Mouse (Mus musculus): ENCODE data around the gene Ccdc42. TPM values are rescaled to one million over a fixed set of nuclear protein-coding genes. Genes with fewer than 3 reads are reported as not detected.

The Ccdc42 gene
- polyA plus RNA-seq (2015; fragmentation: Nextera tagmentation; extraction: Ambion mirVana), result 3.3 and 3.5 TPM in 2 replicates

DNA sequence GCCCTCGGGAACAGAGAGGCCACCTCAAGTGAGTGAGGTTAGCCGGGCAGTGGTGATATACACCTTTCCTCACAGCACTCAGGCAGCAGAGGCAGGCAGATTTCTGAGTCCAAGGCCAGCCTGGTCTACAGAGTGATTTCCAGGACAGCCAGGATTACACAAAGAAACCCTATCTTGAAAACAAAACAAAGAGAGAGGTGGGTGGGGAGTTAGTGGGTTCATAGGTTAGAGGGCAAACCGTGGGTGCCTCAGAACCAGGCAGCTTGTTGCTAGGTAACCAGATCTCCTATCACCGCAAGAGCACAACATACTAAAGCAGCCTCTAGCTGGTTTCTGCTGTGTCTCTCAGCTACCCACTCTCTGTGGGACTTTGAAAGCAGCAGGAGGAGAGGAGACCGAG is at the start of gene Ccdc42:
Gene Ccdc42 (plus strand): TSS at position 301 of the 400 bp plus-strand sequence.
- Histone ChIP-seq H3K4me1 (ENCODE audit: insufficient read depth, low read length) (peaks cover 23% of the 10 kb centered on the region), H3K27ac (ENCODE audit: low read length) (no peak within 1 kb of the TSS), H3K4me2 (replicated peaks; ENCODE audit: low read depth, low read length) (no peak within 1 kb of the TSS), H3K4me3 (ENCODE audit: low read length) (no peak within 1 kb of the TSS), H3K9ac (replicated peaks; ENCODE audit: low read length) (no peak within 1 kb of the TSS), H3K36me3 (ENCODE audit: insufficient read depth, low read length) (no peaks in the 10 kb centered on the region), H3K27me3 (ENCODE audit: insufficient read depth, low read length) (no peaks in the 10 kb centered on the region), H3K9me3 (ENCODE audit: low read length) (no peaks in the 10 kb centered on the region)
- WGBS, result 62% methylated on average over 5 of the region's 5 CpGs
- ATAC-seq (ENCODE audit: low FRiP score, low TSS enrichment), result no peak

DNA sequence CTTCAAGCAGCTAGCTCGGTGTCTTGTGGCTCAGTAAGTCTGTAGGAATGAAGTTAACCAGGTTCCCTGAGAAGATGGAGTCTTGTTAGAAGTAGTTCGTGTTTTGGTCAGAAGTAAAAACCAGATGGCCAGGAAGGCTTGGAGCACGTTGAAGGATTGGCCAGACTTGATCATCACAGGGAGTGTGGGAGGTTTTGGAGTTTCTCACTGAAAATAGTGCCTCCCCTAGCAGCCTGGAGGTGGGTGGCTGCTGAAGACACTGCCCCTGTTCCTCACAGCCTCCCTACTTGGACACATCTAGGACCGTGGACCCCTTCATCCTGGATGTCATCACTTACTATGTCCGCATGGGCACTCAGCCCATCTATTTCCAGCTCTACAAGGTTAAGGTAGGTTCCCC is 47.2 kb upstream of the Ccdc42 start:
- H3K9ac ChIP-seq (replicated peaks; ENCODE audit: low read length), result no peak overlapping the region
- no peak overlapping the region for H3K27ac ChIP-seq (ENCODE audit: low read length)
- WGBS, result 69% methylated on average over 5 of the region's 5 CpGs
- no peak for ATAC-seq (ENCODE audit: low FRiP score, low TSS enrichment)
- H3K9me3 ChIP-seq (ENCODE audit: low read length), result no peaks in the 10 kb centered on the region
- no peaks in the 10 kb centered on the region; the same call in 1 of the 2 replicates for H3K4me1 ChIP-seq (ENCODE audit: insufficient read depth, low read length)
- no peaks in the 10 kb centered on the region; the same call in 1 of the 2 replicates for H3K27me3 ChIP-seq (ENCODE audit: insufficient read depth, low read length)
- H3K4me3 ChIP-seq (ENCODE audit: low read length), result no peak overlapping the region
- H3K4me2 ChIP-seq (replicated peaks; ENCODE audit: low read depth, low read length), result no peak overlapping the region
- H3K36me3 ChIP-seq (ENCODE audit: insufficient read depth, low read length), result no peaks in the 10 kb centered on the region

DNA sequence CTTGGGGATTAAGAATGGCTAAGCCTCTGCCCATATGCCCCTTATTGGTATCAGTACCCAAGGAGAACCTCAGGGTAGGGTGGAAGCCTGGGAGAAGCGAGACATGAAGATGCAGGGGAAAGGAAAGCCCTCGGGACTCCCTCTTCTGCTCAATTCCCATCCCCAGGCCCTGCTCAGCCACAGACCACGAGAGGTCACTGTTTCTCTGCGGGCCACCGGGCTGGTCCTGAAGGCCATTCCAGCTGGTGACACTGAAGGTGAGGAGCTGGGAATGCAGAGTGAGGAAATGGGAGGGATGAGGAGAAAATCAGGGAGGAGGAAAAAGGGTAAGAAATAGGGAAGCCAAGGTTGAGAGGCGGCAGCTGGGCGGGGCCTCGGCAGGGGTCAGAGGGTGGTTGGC is 42.3 kb upstream of the Ccdc42 start:
- WGBS, result 6% methylated on average over 8 of the region's 8 CpGs
- 0 out of 2 replicates have a peak, but pooled peaks have one; percentile 42 for ATAC-seq (ENCODE audit: low FRiP score, low TSS enrichment)
- Histone ChIP-seq H3K9ac (replicated peaks; ENCODE audit: low read length) (no peak overlapping the region), H3K4me3 (ENCODE audit: low read length) (no peak overlapping the region), H3K27ac (ENCODE audit: low read length) (no peak overlapping the region), H3K36me3 (ENCODE audit: insufficient read depth, low read length) (no peaks in the 10 kb centered on the region), H3K9me3 (ENCODE audit: low read length) (no peaks in the 10 kb centered on the region), H3K27me3 (ENCODE audit: insufficient read depth, low read length) (no peaks in the 10 kb centered on the region; the same call in 1 of the 2 replicates), H3K4me2 (replicated peaks; ENCODE audit: low read depth, low read length) (no peak overlapping the region), H3K4me1 (ENCODE audit: insufficient read depth, low read length) (peaks cover 4% of the 10 kb centered on the region; the same call in 1 of the 2 replicates)

DNA sequence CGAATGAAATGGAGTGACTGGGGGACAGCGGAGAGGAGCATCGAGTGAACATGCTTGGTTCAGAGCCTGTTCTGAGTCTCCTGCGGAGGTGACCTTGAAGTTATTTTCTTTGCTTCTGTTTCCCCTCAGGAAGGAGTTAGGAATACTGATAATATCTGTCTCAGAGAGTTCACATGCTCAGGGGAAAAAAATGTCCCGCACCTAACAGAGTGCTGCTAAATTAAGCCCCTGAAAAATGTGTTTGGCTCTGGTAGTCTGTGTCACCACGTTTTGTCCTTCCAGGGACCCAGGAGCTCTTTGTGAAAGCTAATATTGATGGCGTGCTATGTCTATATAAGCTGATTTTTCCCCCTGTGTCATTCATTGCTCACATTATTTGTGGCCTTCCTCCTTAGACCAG is 41.6 kb upstream of the Ccdc42 start:
- no peak overlapping the region for H3K4me3 ChIP-seq (ENCODE audit: low read length)
- H3K9me3 ChIP-seq (ENCODE audit: low read length), result no peaks in the 10 kb centered on the region
- H3K4me1 ChIP-seq (ENCODE audit: insufficient read depth, low read length), result peaks cover 4% of the 10 kb centered on the region; the same call in 1 of the 2 replicates
- no peak overlapping the region for H3K9ac ChIP-seq (replicated peaks; ENCODE audit: low read length)
- ATAC-seq (ENCODE audit: low FRiP score, low TSS enrichment), result no peak
- no peaks in the 10 kb centered on the region for H3K36me3 ChIP-seq (ENCODE audit: insufficient read depth, low read length)
- WGBS, result 51% methylated on average over 7 of the region's 7 CpGs
- H3K27me3 ChIP-seq (ENCODE audit: insufficient read depth, low read length), result no peaks in the 10 kb centered on the region; the same call in 1 of the 2 replicates
- H3K4me2 ChIP-seq (replicated peaks; ENCODE audit: low read depth, low read length), result no peak overlapping the region
- no peak overlapping the region for H3K27ac ChIP-seq (ENCODE audit: low read length)

DNA sequence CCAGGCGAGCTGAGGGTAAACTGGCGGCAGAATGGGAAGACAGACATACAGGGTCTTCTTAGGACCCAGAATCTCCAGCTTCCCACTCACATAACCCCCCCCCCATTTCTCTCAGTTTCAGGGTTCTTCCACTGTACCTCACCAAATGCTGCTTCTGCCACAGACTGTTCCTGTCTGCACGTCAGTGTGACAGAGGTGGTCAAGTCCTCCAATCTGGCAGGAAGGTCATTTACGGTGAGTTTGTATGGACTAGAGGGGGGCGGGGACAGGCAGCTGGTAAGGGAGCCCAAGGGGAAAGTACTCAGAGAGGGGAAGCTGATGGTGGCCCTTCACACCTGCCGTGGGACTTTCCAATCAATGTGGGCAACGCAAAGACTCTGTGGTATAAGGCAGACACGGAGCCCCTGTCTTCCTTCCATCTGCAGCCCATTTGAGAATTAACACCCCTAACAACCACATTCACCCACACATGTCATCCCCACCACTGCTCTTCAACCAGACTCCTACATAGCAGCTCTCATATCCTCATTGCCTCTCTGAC is 41.1 kb upstream of the Ccdc42 start:
- Histone ChIP-seq H3K9me3 (ENCODE audit: low read length) (no peaks in the 10 kb centered on the region), H3K36me3 (ENCODE audit: insufficient read depth, low read length) (no peaks in the 10 kb centered on the region), H3K27ac (ENCODE audit: low read length) (no peak overlapping the region), H3K4me2 (replicated peaks; ENCODE audit: low read depth, low read length) (no peak overlapping the region), H3K4me1 (ENCODE audit: insufficient read depth, low read length) (peaks cover 4% of the 10 kb centered on the region; the same call in 1 of the 2 replicates), H3K9ac (replicated peaks; ENCODE audit: low read length) (no peak overlapping the region), H3K27me3 (ENCODE audit: insufficient read depth, low read length) (no peaks in the 10 kb centered on the region; the same call in 1 of the 2 replicates), H3K4me3 (ENCODE audit: low read length) (no peak overlapping the region)
- 76% methylated on average over 8 of the region's 8 CpGs for WGBS
- no peak for ATAC-seq (ENCODE audit: low FRiP score, low TSS enrichment)

DNA sequence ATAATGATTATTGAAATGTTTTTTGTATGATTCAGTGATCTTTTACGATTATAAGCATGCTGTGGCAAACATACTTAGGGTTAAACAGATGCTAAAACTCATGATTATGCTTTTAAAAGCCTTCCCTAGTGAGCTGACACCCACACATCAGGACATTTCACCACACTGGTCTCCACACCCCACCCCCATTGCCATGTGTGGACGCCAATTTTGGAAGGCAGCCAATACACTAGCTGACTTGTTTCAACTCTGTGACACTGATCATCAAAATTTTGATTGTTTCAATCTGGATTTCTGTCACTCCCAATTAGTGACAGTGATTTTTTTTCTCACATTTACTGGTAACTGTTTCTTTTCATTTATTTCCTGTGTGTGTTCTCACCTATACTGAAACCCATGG is 39.3 kb upstream of the Ccdc42 start:
- Histone ChIP-seq H3K27ac (ENCODE audit: low read length) (no peak overlapping the region), H3K9ac (replicated peaks; ENCODE audit: low read length) (no peak overlapping the region), H3K4me1 (ENCODE audit: insufficient read depth, low read length) (peaks cover 4% of the 10 kb centered on the region; the same call in 1 of the 2 replicates), H3K4me3 (ENCODE audit: low read length) (no peak overlapping the region), H3K36me3 (ENCODE audit: insufficient read depth, low read length) (no peaks in the 10 kb centered on the region), H3K4me2 (replicated peaks; ENCODE audit: low read depth, low read length) (no peak overlapping the region), H3K27me3 (ENCODE audit: insufficient read depth, low read length) (no peaks in the 10 kb centered on the region; the same call in 1 of the 2 replicates), H3K9me3 (ENCODE audit: low read length) (no peaks in the 10 kb centered on the region)
- ATAC-seq (ENCODE audit: low FRiP score, low TSS enrichment), result no peak
- WGBS, result 49% methylated on average over 2 of the region's 2 CpGs

DNA sequence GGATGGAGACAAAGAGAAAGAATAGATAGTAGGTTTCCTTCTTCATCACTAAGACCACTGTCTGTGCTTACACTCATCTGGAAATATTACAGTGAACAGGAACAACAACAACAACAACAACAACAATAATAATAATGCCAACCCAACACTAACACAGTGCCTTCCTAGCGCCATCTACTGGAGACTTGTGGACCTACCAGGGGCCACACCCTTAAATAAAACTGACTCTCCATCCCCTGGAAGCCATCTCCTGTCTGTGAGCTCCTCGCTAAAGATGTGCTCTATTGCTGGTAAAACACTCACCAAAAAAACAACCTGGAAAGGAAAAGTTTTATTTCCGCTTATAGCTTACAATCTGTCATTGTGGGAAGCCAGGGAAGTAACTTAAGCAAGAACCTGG is 37.2 kb upstream of the Ccdc42 start:
- no peak overlapping the region for H3K4me3 ChIP-seq (ENCODE audit: low read length)
- H3K27me3 ChIP-seq (ENCODE audit: insufficient read depth, low read length), result no peaks in the 10 kb centered on the region
- H3K4me2 ChIP-seq (replicated peaks; ENCODE audit: low read depth, low read length), result no peak overlapping the region
- no peaks in the 10 kb centered on the region for H3K9me3 ChIP-seq (ENCODE audit: low read length)
- H3K4me1 ChIP-seq (ENCODE audit: insufficient read depth, low read length), result peaks cover 4% of the 10 kb centered on the region; the same call in 1 of the 2 replicates
- no peak overlapping the region for H3K27ac ChIP-seq (ENCODE audit: low read length)
- WGBS, result 58% methylated on average over 3 of the region's 3 CpGs
- H3K36me3 ChIP-seq (ENCODE audit: insufficient read depth, low read length), result no peaks in the 10 kb centered on the region
- no peak for ATAC-seq (ENCODE audit: low FRiP score, low TSS enrichment)
- H3K9ac ChIP-seq (replicated peaks; ENCODE audit: low read length), result no peak overlapping the region

DNA sequence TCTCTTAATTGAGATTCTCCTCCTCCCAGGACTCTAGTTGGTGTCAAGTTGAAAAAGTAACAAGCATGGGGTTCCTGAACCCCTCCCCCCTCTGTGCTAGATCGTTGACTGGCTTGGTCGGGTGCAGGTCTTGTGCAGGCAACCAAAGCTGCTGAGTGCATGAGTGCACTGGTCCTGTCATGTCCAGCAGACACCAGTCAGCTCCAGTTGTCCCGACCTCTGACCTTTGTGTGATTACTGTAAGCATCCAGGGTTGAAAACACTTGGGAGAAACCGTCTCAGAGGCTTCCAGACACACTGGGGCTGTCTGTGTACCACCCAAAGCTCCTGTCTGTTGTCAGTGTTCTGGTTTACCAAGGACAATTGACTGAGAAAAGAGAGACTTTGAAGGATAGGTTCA is 36.5 kb upstream of the Ccdc42 start:
- no peak overlapping the region for H3K9ac ChIP-seq (replicated peaks; ENCODE audit: low read length)
- no peak overlapping the region for H3K4me3 ChIP-seq (ENCODE audit: low read length)
- no peaks in the 10 kb centered on the region; the same call in 1 of the 2 replicates for H3K4me1 ChIP-seq (ENCODE audit: insufficient read depth, low read length)
- ATAC-seq (ENCODE audit: low FRiP score, low TSS enrichment), result 0 out of 2 replicates have a peak, but pooled peaks have one; percentile 23
- H3K36me3 ChIP-seq (ENCODE audit: insufficient read depth, low read length), result no peaks in the 10 kb centered on the region
- H3K9me3 ChIP-seq (ENCODE audit: low read length), result no peaks in the 10 kb centered on the region
- 50% methylated on average over 4 of the region's 4 CpGs for WGBS
- H3K4me2 ChIP-seq (replicated peaks; ENCODE audit: low read depth, low read length), result no peak overlapping the region
- H3K27ac ChIP-seq (ENCODE audit: low read length), result no peak overlapping the region
- H3K27me3 ChIP-seq (ENCODE audit: insufficient read depth, low read length), result no peaks in the 10 kb centered on the region

DNA sequence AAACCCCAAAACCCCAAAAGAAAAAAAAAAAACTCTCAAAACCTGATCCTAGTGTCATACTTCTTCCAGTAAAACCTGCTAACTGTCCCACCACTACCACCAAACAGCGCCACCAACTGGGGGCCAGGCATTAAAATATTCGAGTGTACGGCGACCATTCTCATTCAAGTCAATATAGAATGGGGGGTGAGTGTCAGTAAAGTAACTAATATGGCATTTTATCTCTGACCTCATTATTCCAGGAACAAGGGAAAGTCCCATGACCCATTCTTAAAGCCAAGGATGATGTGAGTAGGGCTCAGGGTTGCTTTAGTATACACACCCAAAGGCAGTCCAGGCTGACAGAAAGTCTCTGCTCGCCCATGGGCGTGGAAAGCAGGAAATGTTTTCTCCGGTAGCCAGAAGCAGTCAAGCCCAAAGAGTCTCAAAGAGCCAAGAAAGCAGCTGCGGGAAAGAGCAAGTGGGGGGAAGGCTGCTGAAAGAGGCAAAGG is 32.8 kb upstream of the Ccdc42 start:
- 34% methylated on average over 8 of the region's 8 CpGs for WGBS
- no peaks in the 10 kb centered on the region for H3K27me3 ChIP-seq (ENCODE audit: insufficient read depth, low read length)
- H3K36me3 ChIP-seq (ENCODE audit: insufficient read depth, low read length), result no peaks in the 10 kb centered on the region
- ATAC-seq (ENCODE audit: low FRiP score, low TSS enrichment), result no peak
- no peak overlapping the region for H3K4me2 ChIP-seq (replicated peaks; ENCODE audit: low read depth, low read length)
- H3K4me1 ChIP-seq (ENCODE audit: insufficient read depth, low read length), result peaks cover 8% of the 10 kb centered on the region
- no peak overlapping the region for H3K9ac ChIP-seq (replicated peaks; ENCODE audit: low read length)
- H3K27ac ChIP-seq (ENCODE audit: low read length), result no peak overlapping the region
- no peak overlapping the region for H3K4me3 ChIP-seq (ENCODE audit: low read length)
- H3K9me3 ChIP-seq (ENCODE audit: low read length), result no peaks in the 10 kb centered on the region

DNA sequence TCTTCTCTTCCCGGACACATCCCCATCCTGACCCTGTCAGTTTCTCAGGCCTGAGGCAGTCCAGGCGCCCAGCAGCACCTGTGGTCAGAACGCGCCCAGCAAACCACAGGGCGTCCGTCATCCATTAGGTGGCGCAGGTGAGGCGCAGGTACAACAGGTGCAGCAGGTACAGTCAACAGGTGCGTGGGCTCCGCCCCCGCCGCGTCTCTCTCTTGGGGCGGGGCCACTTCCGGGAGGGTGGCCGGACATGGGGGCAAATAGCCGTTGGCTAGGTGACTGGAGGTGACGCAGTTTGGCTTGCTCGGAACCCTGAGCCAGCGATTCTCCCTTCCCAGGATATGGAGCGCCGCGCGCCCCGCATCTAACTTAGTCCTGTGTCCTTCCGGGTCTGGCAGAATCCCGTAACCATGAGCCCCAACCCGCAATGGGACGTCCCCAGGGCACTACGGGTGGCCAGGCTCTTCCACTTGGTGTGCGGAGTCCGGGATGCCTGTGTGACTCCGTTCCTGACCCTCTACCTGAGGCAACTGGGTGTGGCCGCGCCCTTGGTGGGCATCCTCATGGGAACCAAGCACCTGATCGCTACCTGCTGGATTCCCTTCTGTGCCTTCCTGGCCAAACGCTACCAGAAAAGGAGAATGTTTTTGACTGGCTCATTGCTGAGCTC is 30.8 kb upstream of the Ccdc42 start, which contains the start of gene Mfsd6l:
Gene Mfsd6l (plus strand): TSS at position 269 of the 667 bp plus-strand sequence.
- WGBS, result 7% methylated on average over 37 of the region's 37 CpGs
- Histone ChIP-seq H3K4me1 (ENCODE audit: insufficient read depth, low read length) (peaks cover 8% of the 10 kb centered on the region), H3K9me3 (ENCODE audit: low read length) (no peaks in the 10 kb centered on the region), H3K27me3 (ENCODE audit: insufficient read depth, low read length) (no peaks in the 10 kb centered on the region), H3K27ac (ENCODE audit: low read length) (no peak within 1 kb of the TSS), H3K4me3 (ENCODE audit: low read length) (peak within 1 kb of the TSS; percentile 49), H3K4me2 (replicated peaks; ENCODE audit: low read depth, low read length) (peak within 1 kb of the TSS; percentile 56), H3K36me3 (ENCODE audit: insufficient read depth, low read length) (no peaks in the 10 kb centered on the region), H3K9ac (replicated peaks; ENCODE audit: low read length) (peak within 1 kb of the TSS; percentile 54)
- ATAC-seq (ENCODE audit: low FRiP score, low TSS enrichment), result peak; percentile 78
